Mouse (Mus musculus) neural tube, embryonic 15.5 days (tissue): ENCODE data around the gene Vrtn. TPM values are rescaled to one million over a fixed set of nuclear protein-coding genes. Genes with fewer than 3 reads are reported as not detected.

Source experiments
- ATAC-seq: fragments of 200-750 bp; cut with Nextera tagmentation; 2 replicates; pipeline ENCODE4 v1.8.0; 2017; ENCODE audit warnings: mild to moderate bottlenecking, moderate TSS enrichment, moderate library complexity; ENCODE audit not compliant: low FRiP score
- H3K27ac ChIP-seq: fragments of 300-500 bp; sonication (generic); replicated peaks from 2 replicates; pipeline ENCODE4 v1.5.1; 2015; ENCODE audit warnings: mild to moderate bottlenecking, inconsistent platforms
- H3K27me3 ChIP-seq: fragments of 300-500 bp; sonication (generic); replicated peaks from 2 replicates; pipeline ENCODE4 v1.6.1; 2015; ENCODE audit warnings: inconsistent platforms
- H3K36me3 ChIP-seq: fragments of 300-500 bp; sonication (generic); 2 replicates; pipeline ENCODE4 v1.6.1; 2015; ENCODE audit warnings: inconsistent platforms
- H3K4me1 ChIP-seq: fragments of 300-500 bp; sonication (generic); 2 replicates; pipeline ENCODE4 v1.6.1; 2015; ENCODE audit warnings: inconsistent platforms
- H3K4me2 ChIP-seq: fragments of 300-500 bp; sonication (generic); 2 replicates; pipeline ENCODE4 v1.6.1; 2015; ENCODE audit warnings: inconsistent platforms, mild to moderate bottlenecking, moderate library complexity
- H3K4me3 ChIP-seq: fragments of 300-500 bp; sonication (generic); replicated peaks from 2 replicates; pipeline ENCODE4 v1.5.1; 2015; ENCODE audit warnings: mild to moderate bottlenecking, inconsistent platforms
- H3K9ac ChIP-seq: fragments of 300-500 bp; sonication (generic); replicated peaks from 2 replicates; pipeline ENCODE4 v1.6.1; 2015; ENCODE audit warnings: mild to moderate bottlenecking, inconsistent platforms
- H3K9me3 ChIP-seq: fragments of 300-500 bp; sonication (generic); replicated peaks from 2 replicates; pipeline ENCODE4 v1.6.1; 2016; ENCODE audit warnings: inconsistent platforms
- WGBS: fragments of 180-500 bp; shearing (Covaris S2); methylation state at CpG from one replicate; pipeline ENCODE4 v1.1.7; 2015; ENCODE audit warnings: mixed read lengths; 5-methylcytosine and 5-hydroxymethylcytosine counted together
- polyA plus RNA-seq: library from polyadenylated mRNA; unstranded; fragments of >200 nt; fragmentation: Nextera tagmentation; extraction: Ambion mirVana; gene quantifications from 2 replicates; pipeline ENCODE4 v1.2.1, GENCODE M21; 2015

Gene Vrtn
- polyA plus RNA-seq: 0.37 TPM in 1 of 2 replicates, not detected in the other

- no peak within 1 kb of the TSS for H3K9ac ChIP-seq
- no peaks in the 10 kb centered on the region for H3K9me3 ChIP-seq
- H3K4me2 ChIP-seq: no peak within 1 kb of the TSS
- no peak for ATAC-seq
- no peaks in the 10 kb centered on the region; the same call in 1 of the 2 replicates for H3K4me1 ChIP-seq
- H3K27me3 ChIP-seq: peaks cover 54% of the 10 kb centered on the region
- no peak within 1 kb of the TSS for H3K27ac ChIP-seq
- 6% methylated on average over 9 of the region's 9 CpGs for WGBS
- H3K4me3 ChIP-seq: no peak within 1 kb of the TSS
- H3K36me3 ChIP-seq: no peaks in the 10 kb centered on the region
These were observed at the start of gene Vrtn for GRCm38 (mm10) chr12:84640654-84641053. Gene Vrtn (plus strand): TSS chr12:84641019.

DNA sequence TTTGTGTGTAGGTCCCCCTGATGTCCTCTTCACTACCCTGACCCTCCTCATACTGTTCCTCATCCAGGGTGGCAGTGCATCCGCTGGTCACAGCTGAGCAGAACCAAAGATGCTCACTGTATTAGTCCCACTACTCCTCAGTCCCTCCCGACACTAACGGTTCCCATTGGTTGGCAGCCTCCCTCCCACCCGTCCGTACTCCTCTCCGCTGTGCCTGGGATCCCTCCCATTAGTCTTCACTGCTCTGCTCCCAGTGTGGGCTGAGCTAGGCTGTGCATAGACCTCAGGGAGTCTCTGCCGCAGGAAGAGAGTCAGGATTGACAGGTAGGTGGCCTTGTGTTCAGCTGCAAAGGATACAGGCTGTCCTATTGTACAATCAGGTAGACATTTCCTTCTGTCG, 42.5 kb upstream of the Vrtn start:
- Histone ChIP-seq H3K9me3 (no peaks in the 10 kb centered on the region), H3K4me1 (0 out of 2 replicates have a peak, but pooled peaks cover 2% of the 10 kb centered on the region), H3K9ac (no peak overlapping the region), H3K4me3 (no peak overlapping the region), H3K4me2 (no peak overlapping the region), H3K27me3 (no peaks in the 10 kb centered on the region), H3K27ac (no peak overlapping the region), H3K36me3 (no peaks in the 10 kb centered on the region; the same call in 1 of the 2 replicates)
- WGBS: 21% methylated on average over 8 of the region's 8 CpGs
- ATAC-seq: no peak

DNA sequence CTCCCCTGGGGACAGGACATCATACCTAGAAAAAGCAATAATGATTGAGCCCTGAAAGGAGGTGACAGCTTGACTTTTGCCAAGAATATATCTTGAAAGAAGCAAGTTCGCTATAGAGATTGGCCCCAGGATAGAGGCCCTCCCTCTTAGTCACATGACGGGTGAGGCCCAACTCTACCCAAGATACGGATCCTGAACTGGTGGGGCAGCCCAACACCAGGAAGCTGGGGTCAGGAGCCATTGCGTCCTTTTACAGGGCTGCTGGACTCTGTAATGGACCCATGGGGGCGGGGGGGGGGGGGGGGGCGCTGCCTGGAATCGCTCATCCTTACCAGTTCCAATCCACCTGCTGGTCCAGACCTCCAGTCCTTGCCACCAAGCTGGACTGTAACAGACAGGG, 36.8 kb upstream of the Vrtn start:
- Histone ChIP-seq H3K27me3 (no peaks in the 10 kb centered on the region), H3K4me3 (no peak overlapping the region), H3K4me2 (no peak overlapping the region), H3K4me1 (no peaks in the 10 kb centered on the region), H3K36me3 (peaks cover 13% of the 10 kb centered on the region; the same call in 1 of the 2 replicates), H3K27ac (no peak overlapping the region), H3K9me3 (no peaks in the 10 kb centered on the region), H3K9ac (no peak overlapping the region)
- WGBS: 91% methylated on average over 6 of the region's 7 CpGs
- no peak for ATAC-seq

DNA sequence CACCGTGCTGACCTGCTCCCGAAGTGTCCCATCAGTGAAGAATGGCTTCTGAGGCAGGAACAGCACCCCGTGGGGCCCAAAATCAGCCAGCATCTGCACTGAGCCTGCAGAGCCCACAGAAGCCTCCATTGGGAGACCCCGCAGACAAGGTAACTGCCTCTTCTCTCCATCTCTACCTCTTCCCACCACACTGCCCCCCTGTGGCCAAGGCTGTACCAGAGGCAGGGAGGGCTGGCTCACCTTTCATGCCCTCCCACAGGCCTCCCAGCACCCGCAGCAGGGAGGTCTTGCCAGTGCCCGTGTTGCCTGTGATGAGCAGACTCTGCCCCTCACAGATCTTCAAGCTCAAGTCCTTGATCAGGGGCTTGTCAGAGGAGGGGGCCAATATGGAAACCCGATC, 35.0 kb upstream of the Vrtn start:
- no peak overlapping the region for H3K9ac ChIP-seq
- no peak overlapping the region for H3K4me3 ChIP-seq
- H3K4me1 ChIP-seq: no peaks in the 10 kb centered on the region
- no peak for ATAC-seq
- no peaks in the 10 kb centered on the region for H3K27me3 ChIP-seq
- WGBS: 80% methylated on average over 7 of the region's 7 CpGs
- H3K4me2 ChIP-seq: no peak overlapping the region
- H3K36me3 ChIP-seq: peaks cover 13% of the 10 kb centered on the region; the same call in 1 of the 2 replicates
- H3K27ac ChIP-seq: no peak overlapping the region
- no peaks in the 10 kb centered on the region for H3K9me3 ChIP-seq

DNA sequence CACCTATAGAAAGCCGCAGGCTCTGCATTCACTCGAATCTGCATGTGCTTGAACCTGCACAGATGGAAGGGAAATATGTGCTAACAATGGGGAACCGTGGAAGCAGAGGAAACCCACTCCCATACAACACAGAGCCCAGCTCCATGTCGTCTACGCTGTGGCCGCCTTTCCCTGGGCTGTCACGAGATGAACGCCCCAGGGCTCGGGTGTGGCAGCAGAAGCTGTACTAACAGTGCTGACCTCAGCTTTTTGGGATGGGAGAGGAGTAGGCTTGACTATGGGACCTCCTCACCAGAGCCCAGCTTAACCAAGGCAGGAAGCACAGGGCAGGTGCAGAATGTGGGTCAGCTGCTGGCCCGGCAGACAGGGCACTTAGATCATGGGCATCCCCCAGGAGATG, 29.1 kb upstream of the Vrtn start:
- 0 out of 2 replicates have a peak, but pooled peaks cover 9% of the 10 kb centered on the region for H3K36me3 ChIP-seq
- peaks cover 3% of the 10 kb centered on the region for H3K4me1 ChIP-seq
- no peaks in the 10 kb centered on the region for H3K27me3 ChIP-seq
- H3K9ac ChIP-seq: no peak overlapping the region
- ATAC-seq: no peak
- no peak overlapping the region for H3K27ac ChIP-seq
- no peaks in the 10 kb centered on the region for H3K9me3 ChIP-seq
- 86% methylated on average over 10 of the region's 10 CpGs for WGBS
- H3K4me3 ChIP-seq: no peak overlapping the region
- H3K4me2 ChIP-seq: no peak overlapping the region

GRCm38 (mm10) chr12:84612518-84612917, 28.3 kb upstream of the Vrtn start:
- WGBS: 69% methylated on average over 8 of the region's 8 CpGs
- Histone ChIP-seq H3K4me2 (no peak overlapping the region), H3K27me3 (no peaks in the 10 kb centered on the region), H3K27ac (no peak overlapping the region), H3K36me3 (0 out of 2 replicates have a peak, but pooled peaks cover 9% of the 10 kb centered on the region), H3K9me3 (no peaks in the 10 kb centered on the region), H3K9ac (no peak overlapping the region), H3K4me3 (no peak overlapping the region), H3K4me1 (peaks cover 6% of the 10 kb centered on the region)
- no peak for ATAC-seq

- Histone ChIP-seq H3K9me3 (no peaks in the 10 kb centered on the region), H3K27me3 (no peaks in the 10 kb centered on the region), H3K4me1 (peaks cover 11% of the 10 kb centered on the region), H3K36me3 (no peaks in the 10 kb centered on the region), H3K4me3 (no peak overlapping the region), H3K9ac (0 out of 2 replicates have a peak overlapping the region, but pooled peaks have one; percentile 14), H3K4me2 (no peak overlapping the region), H3K27ac (no peak overlapping the region)
- 90% methylated on average over 11 of the region's 11 CpGs for WGBS
- no peak for ATAC-seq
These were observed 26.8 kb upstream of the Vrtn start for GRCm38 (mm10) chr12:84614001-84614400.

GRCm38 (mm10) chr12:84614524-84614923, 26.3 kb upstream of the Vrtn start:
- H3K4me3 ChIP-seq: no peak overlapping the region
- no peaks in the 10 kb centered on the region for H3K27me3 ChIP-seq
- peaks cover 11% of the 10 kb centered on the region for H3K4me1 ChIP-seq
- 84% methylated on average over 7 of the region's 7 CpGs for WGBS
- no peak overlapping the region for H3K4me2 ChIP-seq
- no peaks in the 10 kb centered on the region for H3K9me3 ChIP-seq
- ATAC-seq: no peak
- no peak overlapping the region for H3K27ac ChIP-seq
- H3K36me3 ChIP-seq: no peaks in the 10 kb centered on the region
- H3K9ac ChIP-seq: no peak overlapping the region

GRCm38 (mm10) chr12:84616977-84617630, 23.7 kb upstream of the Vrtn start, which contains the start of gene Abcd4:
Gene Abcd4 (minus strand): TSS chr12:84617413.
- WGBS: 0% methylated on average over 34 of the region's 34 CpGs
- H3K4me2 ChIP-seq: peak within 1 kb of the TSS; percentile 76
- no peaks in the 10 kb centered on the region for H3K27me3 ChIP-seq
- H3K9me3 ChIP-seq: no peaks in the 10 kb centered on the region
- peak within 1 kb of the TSS; percentile 82 for H3K4me3 ChIP-seq
- H3K36me3 ChIP-seq: no peaks in the 10 kb centered on the region
- H3K4me1 ChIP-seq: peaks cover 13% of the 10 kb centered on the region
- ATAC-seq: peak; percentile 97
- peak within 1 kb of the TSS; percentile 63 for H3K27ac ChIP-seq
- H3K9ac ChIP-seq: peak within 1 kb of the TSS; percentile 81

GRCm38 (mm10) chr12:84617663-84618062, 23.2 kb upstream of the Vrtn start:
- Histone ChIP-seq H3K4me1 (peaks cover 13% of the 10 kb centered on the region), H3K9me3 (no peaks in the 10 kb centered on the region), H3K27me3 (no peaks in the 10 kb centered on the region), H3K36me3 (no peaks in the 10 kb centered on the region), H3K9ac (peak overlapping the region; percentile 43), H3K4me3 (peak overlapping the region; percentile 82), H3K4me2 (peak overlapping the region; percentile 76), H3K27ac (0 out of 2 replicates have a peak overlapping the region, but pooled peaks have one; percentile 7)
- ATAC-seq: peak; percentile 66; the same call in 1 of the 2 replicates
- WGBS: 4% methylated on average over 10 of the region's 10 CpGs

DNA sequence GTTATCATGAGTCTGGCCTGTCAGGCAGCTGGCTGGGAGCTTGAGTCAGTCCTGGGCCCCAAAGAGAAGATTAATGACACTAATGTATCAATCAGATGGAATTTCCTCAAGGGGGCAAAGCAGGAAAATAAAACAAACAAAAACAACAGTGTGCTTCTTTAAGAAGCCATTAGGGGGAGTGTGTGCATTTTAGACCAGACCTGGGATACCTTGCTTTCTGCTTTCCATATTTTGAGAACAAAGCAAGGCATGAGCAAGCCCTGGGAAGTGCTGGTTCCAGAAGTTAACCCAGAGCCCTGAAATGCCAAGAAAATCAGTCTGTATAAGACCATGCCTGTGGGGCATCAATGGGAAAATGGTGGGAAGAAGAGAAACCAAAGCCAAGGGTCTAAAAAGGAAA, 19.8 kb upstream of the Vrtn start:
- no peak for ATAC-seq
- H3K4me3 ChIP-seq: no peak overlapping the region

DNA sequence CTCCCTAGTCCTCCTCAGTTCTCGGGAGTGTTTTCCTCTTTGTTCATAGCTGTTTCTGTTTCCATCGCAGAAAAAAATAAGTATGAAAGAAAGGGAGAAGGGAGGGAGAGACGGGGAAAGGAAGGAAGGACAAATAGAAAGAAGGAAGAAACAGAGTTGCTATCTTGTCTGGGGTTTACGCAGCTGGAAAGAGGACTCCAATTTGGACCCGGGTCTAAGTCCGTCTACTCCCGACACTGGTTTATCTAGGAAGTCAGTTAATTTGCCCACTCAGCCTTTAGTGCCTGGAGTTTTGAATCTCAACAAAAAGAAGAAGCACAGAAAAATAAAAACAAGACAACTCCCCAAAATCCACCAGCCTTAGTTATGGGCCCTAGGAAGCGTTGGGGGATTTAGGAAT, 16.2 kb upstream of the Vrtn start:
- peaks cover 12% of the 10 kb centered on the region for H3K4me1 ChIP-seq
- no peak overlapping the region for H3K4me2 ChIP-seq
- H3K27ac ChIP-seq: no peak overlapping the region
- no peaks in the 10 kb centered on the region for H3K9me3 ChIP-seq
- no peak overlapping the region for H3K9ac ChIP-seq
- ATAC-seq: no peak
- 40% methylated on average over 8 of the region's 8 CpGs for WGBS
- no peak overlapping the region for H3K4me3 ChIP-seq
- H3K36me3 ChIP-seq: no peaks in the 10 kb centered on the region
- no peaks in the 10 kb centered on the region; the same call in 1 of the 2 replicates for H3K27me3 ChIP-seq

More for the DNA sequence above, 19.8 kb upstream of the Vrtn start:
- no peaks in the 10 kb centered on the region for H3K36me3 ChIP-seq
- H3K27ac ChIP-seq: no peak overlapping the region
- H3K27me3 ChIP-seq: no peaks in the 10 kb centered on the region; the same call in 1 of the 2 replicates
- no peak overlapping the region for H3K9ac ChIP-seq
- H3K4me1 ChIP-seq: peaks cover 23% of the 10 kb centered on the region
- no peaks in the 10 kb centered on the region for H3K9me3 ChIP-seq
- H3K4me2 ChIP-seq: no peak overlapping the region
